Comparison of ENCODE assay signal across 13 mouse cellular contexts in the genomic region with DNA sequence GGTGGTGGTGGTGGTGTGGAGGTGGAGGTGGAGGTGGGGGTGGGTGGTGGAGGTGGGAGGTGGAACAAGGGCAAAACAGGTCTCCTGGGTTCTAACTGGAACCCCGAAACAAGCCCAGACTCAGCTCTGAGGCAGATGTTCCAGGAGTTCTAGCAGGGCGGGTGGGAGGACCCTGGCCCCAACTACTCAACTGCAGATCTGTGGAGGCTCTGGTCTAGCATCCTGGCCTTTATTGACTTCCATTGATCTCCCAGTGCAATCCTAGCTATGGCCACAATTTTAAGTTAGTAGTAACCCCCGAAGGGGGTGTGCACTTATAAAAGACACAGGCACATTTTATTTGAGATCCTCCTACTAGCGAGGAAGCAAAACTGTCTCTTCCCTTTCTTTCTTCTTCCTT. TPM values are rescaled to one million over a fixed set of nuclear protein-coding genes. Genes with fewer than 3 reads are reported as not detected.
DNase-seq lines count a peak whose midpoint lies in the region; ATAC-seq lines count a peak whose summit lies in the region.
"Had no signal": no experiment of that assay in that cellular context is flagged by ENCODE, and none has a peak within 500 bp of the region (broad histone marks: within the 10 kb centered on the region; RNA-seq: fewer than 3 reads in every experiment).

No protein-coding gene starts in this region.

- no peak for DNase-seq in heart, adult 8-10 months (ENCODE audit: low spot score)
- DNase-seq in lung, postnatal 14 days, result no peak
- no peak for DNase-seq in adipocyte (ENCODE audit: low spot score)
- no peak for DNase-seq in urinary bladder, postnatal 36 days (ENCODE audit: low spot score in 2 of 2)
- DNase-seq: right cerebral cortex, postnatal 14 days; thymus, adult 18-20 months had no signal

- ATAC-seq in heart, embryonic 11.5 days (replicated peaks; ENCODE audit: insufficient number of reproducible peaks, low FRiP score, low TSS enrichment), result no peak
- ATAC-seq in lung, embryonic 15.5 days (ENCODE audit: borderline replicate concordance, extremely low read depth, low FRiP score, low TSS enrichment), result no peak
- ATAC-seq in heart, embryonic 16.5 days (replicated peaks; ENCODE audit: extremely low read depth, insufficient read depth, low FRiP score), result no peak
- ATAC-seq in stomach, embryonic 14.5 days (ENCODE audit: insufficient number of reproducible peaks, insufficient read depth, low FRiP score, low read depth), result no peak

- peak overlapping the region; percentile 48 for H3K4me2 ChIP-seq in heart, embryonic 11.5 days
- peak overlapping the region; percentile 42 for H3K4me2 ChIP-seq in lung, embryonic 15.5 days
- H3K4me2 ChIP-seq in heart, embryonic 16.5 days (ENCODE audit: low read depth, low read length), result no peak overlapping the region; the same call in 1 of the 2 replicates
- peak overlapping the region; percentile 43 for H3K4me2 ChIP-seq in stomach, embryonic 14.5 days (replicated peaks; ENCODE audit: low read depth, low read length)
- H3K4me2 ChIP-seq: embryonic facial prominence, embryonic 15.5 days had no signal

- peaks cover 10% of the 10 kb centered on the region; the same call in 1 of the 2 replicates for H3K4me1 ChIP-seq in heart, embryonic 11.5 days (ENCODE audit: control insufficient read depth, insufficient read depth, low read length)
- peaks cover 31% of the 10 kb centered on the region for H3K4me1 ChIP-seq in lung, embryonic 15.5 days
- H3K4me1 ChIP-seq in heart, embryonic 16.5 days (ENCODE audit: control insufficient read depth, insufficient read depth, low read length), result peaks cover 11% of the 10 kb centered on the region
- H3K4me1 ChIP-seq in stomach, embryonic 14.5 days (ENCODE audit: control insufficient read depth, insufficient read depth, low read length), result 0 out of 2 replicates have a peak, but pooled peaks cover 21% of the 10 kb centered on the region

- no peaks in the 10 kb centered on the region for H3K9me3 ChIP-seq in heart, embryonic 11.5 days (replicated peaks; ENCODE audit: control insufficient read depth, low read length)
- H3K9me3 ChIP-seq in lung, embryonic 15.5 days, result no peaks in the 10 kb centered on the region
- H3K9me3 ChIP-seq in heart, embryonic 16.5 days (replicated peaks; ENCODE audit: control insufficient read depth, low read length), result no peaks in the 10 kb centered on the region
- no peaks in the 10 kb centered on the region for H3K9me3 ChIP-seq in stomach, embryonic 14.5 days (ENCODE audit: control insufficient read depth, low read depth, low read length)
- H3K9me3 ChIP-seq: embryonic facial prominence, embryonic 15.5 days had no signal

- 5% methylated on average over 4 of the region's 4 CpGs for WGBS in heart, embryonic 11.5 days (ENCODE audit: insufficient replicate concordance)
- WGBS in lung, embryonic 15.5 days, result 9% methylated on average over 4 of the region's 4 CpGs
- WGBS in heart, embryonic 16.5 days, result 22% methylated on average over 4 of the region's 4 CpGs
- WGBS in stomach, embryonic 14.5 days, result 1% methylated on average over 4 of the region's 4 CpGs

- peak overlapping the region; percentile 69 for H3K9ac ChIP-seq in heart, embryonic 11.5 days (ENCODE audit: low read depth, low read length)
- H3K9ac ChIP-seq in lung, embryonic 15.5 days, result peak overlapping the region; percentile 59
- peak overlapping the region; percentile 62 for H3K9ac ChIP-seq in heart, embryonic 16.5 days (ENCODE audit: low read length)
- peak overlapping the region; percentile 99 for H3K9ac ChIP-seq in stomach, embryonic 14.5 days (replicated peaks; ENCODE audit: low read depth, low read length)
- H3K9ac ChIP-seq: embryonic facial prominence, embryonic 15.5 days had no signal

- H3K27me3 ChIP-seq in heart, embryonic 11.5 days (ENCODE audit: control insufficient read depth, insufficient read depth, low read length), result peaks cover 45% of the 10 kb centered on the region
- peaks cover 45% of the 10 kb centered on the region for H3K27me3 ChIP-seq in lung, embryonic 15.5 days
- peaks cover 71% of the 10 kb centered on the region for H3K27me3 ChIP-seq in heart, embryonic 16.5 days (ENCODE audit: control insufficient read depth, insufficient read depth, low read length)
- H3K27me3 ChIP-seq in stomach, embryonic 14.5 days (ENCODE audit: control insufficient read depth, insufficient read depth, low read length), result no peaks in the 10 kb centered on the region

- no peaks in the 10 kb centered on the region for H3K36me3 ChIP-seq in heart, embryonic 11.5 days (ENCODE audit: control insufficient read depth, insufficient read depth, low read length)
- no peaks in the 10 kb centered on the region for H3K36me3 ChIP-seq in lung, embryonic 15.5 days
- no peaks in the 10 kb centered on the region for H3K36me3 ChIP-seq in heart, embryonic 16.5 days (ENCODE audit: control insufficient read depth, insufficient read depth)
- no peaks in the 10 kb centered on the region for H3K36me3 ChIP-seq in stomach, embryonic 14.5 days (ENCODE audit: control insufficient read depth, insufficient read depth, low read length)
- H3K36me3 ChIP-seq: embryonic facial prominence, embryonic 15.5 days had no signal

- H3K27ac ChIP-seq in heart, embryonic 11.5 days (ENCODE audit: low read depth, low read length), result peak overlapping the region; percentile 62
- H3K27ac ChIP-seq in lung, embryonic 15.5 days, result peak overlapping the region; percentile 87
- peak overlapping the region; percentile 42 for H3K27ac ChIP-seq in heart, embryonic 16.5 days (ENCODE audit: low read length)
- H3K27ac ChIP-seq in stomach, embryonic 14.5 days (ENCODE audit: low read length), result peak overlapping the region; percentile 99
- H3K27ac ChIP-seq: embryonic facial prominence, embryonic 15.5 days had no signal

- H3K4me3 ChIP-seq in heart, embryonic 11.5 days (ENCODE audit: low read depth, low read length), result peak overlapping the region; percentile 39
- peak overlapping the region; percentile 60 for H3K4me3 ChIP-seq in lung, embryonic 15.5 days
- peak overlapping the region; percentile 41 for H3K4me3 ChIP-seq in heart, embryonic 16.5 days (ENCODE audit: low read length)
- H3K4me3 ChIP-seq in stomach, embryonic 14.5 days (ENCODE audit: low read depth, low read length), result peak overlapping the region; percentile 74
- H3K4me3 ChIP-seq: embryonic facial prominence, embryonic 15.5 days had no signal

RNA-seq across cellular contexts. Expression of a gene that starts 2.0 kb away (rescaled TPM):
- 81.8 and 84.8 TPM in 2 replicates for polyA plus RNA-seq in heart, embryonic 11.5 days (2014; fragmentation: Nextera tagmentation; extraction: Ambion mirVana)
- total RNA-seq in heart, adult 8-10 months (2022), result 10 to 100 TPM in 1 of 4 experiments, 1 to 10 TPM in 3; 8.2 to 11.1 (median 9.0) TPM
- polyA plus RNA-seq in lung, embryonic 15.5 days (2015; fragmentation: Nextera tagmentation; extraction: Ambion mirVana), result 279 and 296 TPM in 2 replicates
- 51.4 and 67.7 TPM in 2 replicates for polyA plus RNA-seq in heart, embryonic 16.5 days (2015; fragmentation: Nextera tagmentation; extraction: Ambion mirVana)
- polyA plus RNA-seq in stomach, embryonic 14.5 days (2014; fragmentation: Nextera tagmentation; extraction: Ambion mirVana), result 366 and 410 TPM in 2 replicates
- total RNA-seq: monocyte, adult 5-6 weeks had no signal
- polyA plus RNA-seq: frontal cortex, adult 2 months had no signal

Comparison
In these comparisons a context has a peak if more than half of its experiments do, and no peak if none do; other contexts are left out.
1. H3K27ac ChIP-seq: peak in every context shown above with its lines; median percentile 99 in stomach, embryonic 14.5 days; 87 in lung, embryonic 15.5 days; 62 in heart, embryonic 11.5 days; 42 in heart, embryonic 16.5 days.